Mouse (Mus musculus) B cell, adult 2 months (primary cell): ENCODE measurements at regions not wholly inside any gene's neighbourhood (a gene's known extent, or its start where the extent isn't known, plus 50 kb on each side); places are given as distances from the start of the nearest gene placed in this dataset.

Experiments
- DNase-seq, 2 experiments: peaks; one replicate each; pipeline ENCODE4 v3.0.0; 2022

DNA sequence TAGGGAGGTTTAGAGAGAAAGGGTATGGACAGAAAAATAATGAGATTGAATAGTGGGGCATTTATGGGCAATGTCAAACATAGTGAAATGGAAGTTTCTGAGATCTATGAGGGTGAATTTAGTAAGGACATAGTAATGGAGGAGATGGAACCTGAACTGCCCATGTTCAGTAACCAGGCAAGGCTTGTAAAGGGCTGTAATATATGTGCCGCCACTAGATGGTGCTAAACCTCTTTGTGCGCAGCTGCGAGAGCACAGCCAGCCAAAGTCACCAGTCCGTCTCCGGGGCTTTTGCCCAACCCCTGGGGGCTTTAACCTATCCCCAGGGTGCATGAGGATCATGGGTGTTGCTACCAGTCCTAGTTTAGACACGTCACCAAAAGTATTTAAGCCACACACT, 77.7 kb upstream of the Vmn2r25 start:
- peak; percentile 75 to 76 for DNase-seq

DNA sequence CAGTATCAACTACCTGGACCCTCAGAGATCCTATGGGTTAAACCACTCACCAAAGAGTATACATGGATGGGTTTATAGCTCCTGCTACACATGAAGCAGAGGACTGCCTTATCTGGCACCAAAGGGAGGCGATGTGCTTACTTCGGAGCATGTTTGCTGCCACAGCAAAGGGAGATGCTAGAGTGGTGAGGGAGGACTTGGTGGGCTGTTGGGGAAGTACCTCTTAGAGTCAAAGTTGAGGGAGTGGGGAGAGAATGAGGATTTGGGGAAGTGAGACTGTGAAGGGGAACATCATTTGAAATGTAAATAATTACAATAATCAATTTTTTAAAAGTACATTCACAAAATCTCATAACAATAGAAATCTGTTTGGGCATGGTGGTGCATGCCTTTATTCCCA, 84.7 kb upstream of the Vmn2r25 start:
- DNase-seq = peak; percentile 24 to 30

DNA sequence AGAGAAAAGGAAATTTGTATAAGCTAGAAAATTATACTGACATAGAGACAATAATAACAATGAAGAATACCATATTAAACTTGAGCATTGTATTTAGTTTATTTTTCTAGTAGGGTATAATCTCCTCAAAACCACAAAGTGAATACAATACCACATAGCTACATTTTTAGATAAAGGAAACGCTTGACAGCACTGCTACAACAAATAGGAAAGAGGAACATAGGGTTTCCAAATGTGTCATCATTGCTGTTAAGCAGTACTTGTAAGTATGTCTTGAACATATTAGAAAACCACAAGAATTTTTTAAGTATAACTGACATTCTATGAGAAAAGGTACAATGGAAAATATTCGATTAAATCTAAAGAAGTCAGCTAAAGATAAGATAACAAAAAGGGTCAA, 63.0 kb upstream of the Vmn2r26 start:
- peak in 1 of 2 experiments; percentile 14 for DNase-seq

DNA sequence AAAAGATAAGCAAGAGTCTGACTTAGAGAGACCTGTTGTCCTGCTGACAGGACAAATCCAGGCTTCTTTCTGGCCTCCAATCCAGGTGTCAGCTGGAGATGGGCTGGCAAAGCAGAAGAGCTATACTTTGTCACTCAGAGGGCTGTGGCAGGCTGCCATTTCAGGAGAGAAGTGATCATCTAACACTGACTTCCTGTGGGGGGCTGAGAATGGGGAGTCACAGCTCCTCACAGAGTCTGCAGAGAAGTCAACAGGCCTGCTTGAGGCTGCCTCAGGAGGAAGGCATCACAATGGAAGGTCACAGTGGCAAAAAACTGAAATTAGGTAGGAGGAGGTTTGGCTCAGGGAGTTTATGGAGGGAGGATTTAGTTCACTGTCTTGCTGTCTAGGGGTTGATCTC, 53.2 kb upstream of the Vmn2r26 start:
- peak; percentile 34 to 41 for DNase-seq
